ENCODE assay signal across 18 mouse cellular contexts in genomic region chr16:31464953-31465352, GRCm38 (mm10). TPM values are rescaled to one million over a fixed set of nuclear protein-coding genes. Genes with fewer than 3 reads are reported as not detected.
DNase-seq lines count a peak whose midpoint lies in the region; ATAC-seq and TF ChIP-seq lines count a peak whose summit lies in the region.
"Had no signal": no experiment of that assay in that cellular context is flagged by ENCODE, and none has a peak within 500 bp of the region (broad histone marks: within the 10 kb centered on the region; RNA-seq: fewer than 3 reads in every experiment).

No protein-coding gene starts in this region.

- dilution Hi-C loops in CH12.LX (cut with MboI; ENCODE audit: extremely low pct_ligation_motif_present, extremely low pct_unique_long_range_greater_than_20kb, low sequenced_read_pairs), result no loop called here

- TF ChIP-seq POLR2A in CH12.LX (IDR thresholded peaks at IDR 0.05; ENCODE audit: low read depth, low read length), result no peak

- peak; percentile 52 for ATAC-seq in liver, postnatal 0 days
- no peak for ATAC-seq in kidney, embryonic 14.5 days (ENCODE audit: low FRiP score, low TSS enrichment)
- ATAC-seq: activated CD4-positive, CD25-positive, alpha-beta regulatory T cell, adult 4 months; midbrain, embryonic 13.5 days had no signal

- in situ Hi-C loops in CH12.LX (cut with MboI; ENCODE audit: low pct_ligation_motif_present, low pct_unique_long_range_greater_than_20kb, low sequenced_read_pairs), result no loop called here

- no peak for TF ChIP-seq RAD21 in CH12.LX (IDR thresholded peaks at IDR 0.05; ENCODE audit: low read depth, low read length)

- no peak overlapping the region for H3K4me3 ChIP-seq in CH12.LX (replicated peaks in 1 of 3; ENCODE audit: low read depth in 2 of 3, low read length in 2 of 3, poor library complexity in 1 of 3)
- no peak overlapping the region for H3K4me3 ChIP-seq in liver, postnatal 0 days (ENCODE audit: low read depth, low read length)
- no peak overlapping the region for H3K4me3 ChIP-seq in kidney, embryonic 14.5 days (ENCODE audit: low read length)
- H3K4me3 ChIP-seq: forebrain, embryonic 10.5 days; heart, embryonic 15.5 days; midbrain, embryonic 13.5 days; neural tube, embryonic 13.5 days had no signal

- no peak for TF ChIP-seq CTCF in CH12.LX (conservative IDR thresholded peaks at IDR 0.05 in 1 of 2, IDR thresholded peaks at IDR 0.05 in 1 of 2; ENCODE audit: low read depth in 2 of 2, low read length in 2 of 2)
- TF ChIP-seq CTCF in liver, postnatal 0 days (IDR thresholded peaks at IDR 0.05; ENCODE audit: low read depth), result no peak

- H3K9me3 ChIP-seq in CH12.LX (replicated peaks; ENCODE audit: low read length), result peaks cover 5% of the 10 kb centered on the region
- no peaks in the 10 kb centered on the region for H3K9me3 ChIP-seq in liver, postnatal 0 days (ENCODE audit: low read length)
- H3K9me3 ChIP-seq in kidney, embryonic 14.5 days (ENCODE audit: control insufficient read depth, low read length), result no peaks in the 10 kb centered on the region
- H3K9me3 ChIP-seq: forebrain, embryonic 10.5 days; heart, embryonic 15.5 days; midbrain, embryonic 13.5 days; neural tube, embryonic 13.5 days had no signal

- H3K79me2 ChIP-seq in CH12.LX (replicated peaks; ENCODE audit: control insufficient read depth, extremely low read depth, insufficient read depth, poor library complexity, severe bottlenecking), result no peaks in the 10 kb centered on the region

- no peak overlapping the region for H3K9ac ChIP-seq in CH12.LX (ENCODE audit: insufficient read depth, low read depth)
- H3K9ac ChIP-seq in liver, postnatal 0 days (replicated peaks), result no peak overlapping the region
- H3K9ac ChIP-seq in kidney, embryonic 14.5 days (ENCODE audit: low read depth, low read length), result no peak overlapping the region
- H3K9ac ChIP-seq: forebrain, postnatal 0 days; heart, embryonic 15.5 days; midbrain, embryonic 13.5 days; neural tube, embryonic 13.5 days had no signal

- peaks cover 0 to 11% of the 10 kb centered on the region in 2 experiments; a peak in 2 of 4 replicates for H3K4me1 ChIP-seq in CH12.LX (ENCODE audit: control insufficient read depth in 1 of 2, insufficient read depth in 2 of 2)
- no peaks in the 10 kb centered on the region for H3K4me1 ChIP-seq in liver, postnatal 0 days (ENCODE audit: insufficient read depth)
- 0 out of 2 replicates have a peak, but pooled peaks cover 4% of the 10 kb centered on the region for H3K4me1 ChIP-seq in kidney, embryonic 14.5 days (ENCODE audit: control insufficient read depth, insufficient read depth, low read length)

- H3K4me2 ChIP-seq in CH12.LX (ENCODE audit: insufficient read depth, low read depth, poor library complexity, severe bottlenecking), result no peak overlapping the region
- H3K4me2 ChIP-seq in liver, postnatal 0 days (ENCODE audit: low read depth, low read length), result no peak overlapping the region
- H3K4me2 ChIP-seq in kidney, embryonic 14.5 days (replicated peaks; ENCODE audit: low read depth, low read length), result no peak overlapping the region
- H3K4me2 ChIP-seq: heart, embryonic 15.5 days; midbrain, embryonic 13.5 days; neural tube, embryonic 13.5 days had no signal

- TF ChIP-seq EP300 in CH12.LX (IDR thresholded peaks at IDR 0.05; ENCODE audit: low read length), result no peak
- TF ChIP-seq EP300 in liver, postnatal 0 days (IDR thresholded peaks at IDR 0.05; ENCODE audit: low read depth), result no peak

- DNase-seq in CH12.LX (ENCODE audit: extremely low read depth) (peak; percentile 31), ZHBTc4 (ENCODE audit: low read depth, low spot score) (peak; percentile 67), liver (peak; percentile 49)
- no peak for DNase-seq in liver, postnatal 0 days
- DNase-seq in right cerebral cortex, postnatal 4 days, result no peak
- no peak for DNase-seq in cerebellum, adult 11 months
- DNase-seq in embryo, embryonic 10.5 days (ENCODE audit: low spot score), result no peak
- DNase-seq: cerebellum, adult 2 months; thymus, adult 18-20 months had no signal

- no peak overlapping the region for H3K27ac ChIP-seq in CH12.LX (ENCODE audit: insufficient read depth, low read depth)
- H3K27ac ChIP-seq in liver, postnatal 0 days (ENCODE audit: low read depth), result no peak overlapping the region
- no peak overlapping the region for H3K27ac ChIP-seq in kidney, embryonic 14.5 days (ENCODE audit: low read depth, low read length)
- H3K27ac ChIP-seq: forebrain, embryonic 10.5 days; heart, embryonic 15.5 days; hindbrain, postnatal 0 days; macrophage; midbrain, embryonic 13.5 days; neural tube, embryonic 13.5 days had no signal

- H3K36me3 ChIP-seq in CH12.LX (replicated peaks in 1 of 2; ENCODE audit: control insufficient read depth in 1 of 2, insufficient read depth in 1 of 2, low read length in 1 of 2), result no peaks in the 10 kb centered on the region
- H3K36me3 ChIP-seq in liver, postnatal 0 days (replicated peaks; ENCODE audit: insufficient read depth, low read length), result no peaks in the 10 kb centered on the region
- no peaks in the 10 kb centered on the region for H3K36me3 ChIP-seq in kidney, embryonic 14.5 days (ENCODE audit: control insufficient read depth, insufficient read depth, low read length)
- H3K36me3 ChIP-seq: forebrain, embryonic 10.5 days; heart, embryonic 15.5 days; midbrain, embryonic 13.5 days; neural tube, embryonic 13.5 days had no signal

- 71% methylated on average over 5 of the region's 5 CpGs for WGBS in liver, postnatal 0 days (ENCODE audit: insufficient replicate concordance)
- WGBS in kidney, embryonic 14.5 days, result 89% methylated on average over 5 of the region's 5 CpGs

- no peaks in the 10 kb centered on the region for H3K27me3 ChIP-seq in CH12.LX (replicated peaks)
- no peaks in the 10 kb centered on the region for H3K27me3 ChIP-seq in liver, postnatal 0 days (ENCODE audit: insufficient read depth, low read length)
- H3K27me3 ChIP-seq in kidney, embryonic 14.5 days (ENCODE audit: control insufficient read depth, insufficient read depth, low read length), result no peaks in the 10 kb centered on the region
- H3K27me3 ChIP-seq: neural tube, embryonic 13.5 days had no signal

TF ChIP-seq in CH12.LX, 34 proteins besides CTCF, POLR2A, EP300 and RAD21:
- no peak for TF ChIP-seq CHD2 (IDR thresholded peaks at IDR 0.05; ENCODE audit: low read length)
- 0 out of 2 replicates have a peak, but pooled peaks have one; percentile 1 for TF ChIP-seq NELFE (IDR thresholded peaks at IDR 0.05; ENCODE audit: low read depth, low read length)
- no peak for TF ChIP-seq JUN (IDR thresholded peaks at IDR 0.05; ENCODE audit: insufficient read depth, low read depth, low read length)
- no peak for TF ChIP-seq MEF2A (IDR thresholded peaks at IDR 0.05; ENCODE audit: borderline replicate concordance, low read depth, low read length)

RNA-seq across cellular contexts. Expression of gene Bdh1, which starts 42.9 kb away (rescaled TPM):
- total RNA-seq in CH12.LX (2012; rRNA removed) (37.9 and 44.4 TPM in 2 replicates), CH12.LX (2014; rRNA removed) (48.9 and 54.3 TPM in 2 replicates)
- 110 and 117 TPM in 2 replicates for polyA plus RNA-seq in CH12.LX (2012; ENCODE audit: insufficient read length, low read depth)
- 208 and 246 TPM in 2 replicates for polyA plus RNA-seq in liver, postnatal 0 days (2015; fragmentation: Nextera tagmentation; extraction: Ambion mirVana)
- polyA plus RNA-seq in kidney, embryonic 14.5 days (2014; fragmentation: Nextera tagmentation; extraction: Ambion mirVana), result 8.0 and 16.5 TPM in 2 replicates

Comparison
In these comparisons a context has a peak if more than half of its experiments do, and no peak if none do; other contexts are left out.
1. DNase-seq: peak in CH12.LX (single experiment), ZHBTc4 (single experiment) and liver (single experiment); none in liver, postnatal 0 days (single experiment), right cerebral cortex, postnatal 4 days (single experiment), cerebellum, adult 11 months (single experiment) and embryo, embryonic 10.5 days (single experiment).